Mouse (Mus musculus) frontal cortex, postnatal 36 days (tissue): ENCODE data around the gene Rnf222.
A peak's percentile ranks its signal among the peaks of the same experiment; 100 is the strongest.

Experiments
- DNase-seq, 2 experiments: peaks; one replicate each; pipeline ENCODE4 v3.0.0; 2022; ENCODE audit warnings: low spot score in 2 of 2

Rnf222 gene

DNA sequence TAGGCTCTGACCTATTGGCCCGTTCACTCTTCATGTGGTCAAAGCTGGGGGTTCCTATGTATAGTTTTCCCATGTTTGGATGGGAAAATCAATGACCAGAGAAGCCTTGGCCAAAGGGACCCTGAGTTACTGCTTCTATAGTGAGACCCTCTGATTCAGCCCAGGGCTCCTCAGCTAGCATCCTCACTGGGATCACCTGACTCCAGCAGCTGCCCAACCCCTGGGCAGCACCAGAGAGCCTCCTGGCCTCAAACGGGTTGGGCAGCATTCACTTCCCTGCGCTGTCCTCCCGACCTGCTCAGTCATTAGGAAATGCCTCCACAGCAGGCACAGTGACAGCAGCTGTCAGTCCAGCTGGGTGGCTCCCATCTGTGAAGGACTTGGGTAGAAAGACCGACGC lies at the start of gene Rnf222:
Gene Rnf222 (plus strand): TSS at position 301 of the 400 bp plus-strand sequence.
- no peak for DNase-seq

DNA sequence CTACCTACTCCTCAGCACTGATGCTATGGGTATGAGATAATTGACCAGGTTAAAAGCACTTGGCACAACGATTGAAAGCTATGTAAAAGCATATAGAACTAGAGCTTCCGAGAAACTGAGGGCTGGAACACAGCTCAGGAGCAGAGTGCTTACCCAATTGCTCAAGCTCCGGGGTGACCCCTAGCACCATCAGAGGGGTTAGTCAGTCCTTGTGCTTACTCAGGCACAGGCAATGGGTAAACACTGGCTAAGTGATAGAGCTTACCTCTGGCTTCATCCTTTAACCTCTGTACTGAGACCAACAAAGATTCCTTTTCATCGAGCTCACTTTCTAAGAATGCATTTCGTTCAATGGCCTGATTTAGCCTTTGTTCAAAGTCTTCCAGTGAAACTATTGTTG lies 48.7 kb upstream of the Rnf222 start:
- no peak for DNase-seq

DNA sequence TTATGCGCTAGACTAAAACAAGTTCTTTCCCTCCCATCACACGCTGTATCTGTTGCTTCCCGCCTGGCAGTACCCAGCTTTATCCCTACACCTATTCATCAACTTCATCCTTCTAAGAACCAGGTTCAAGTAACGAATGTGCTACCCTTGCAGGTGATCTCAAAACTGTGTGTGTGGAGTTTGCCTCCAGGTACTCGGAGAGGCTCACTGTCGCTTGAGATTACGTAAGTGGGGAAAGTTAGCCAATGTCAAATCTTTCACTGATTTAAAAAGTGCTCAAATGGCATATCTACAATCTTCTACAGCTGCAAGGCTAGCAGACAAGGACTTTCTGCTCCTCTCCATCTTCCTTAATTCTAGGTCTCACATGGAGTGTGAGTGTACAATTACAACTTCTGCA lies 37.5 kb upstream of the Rnf222 start:
- DNase-seq = no peak

DNA sequence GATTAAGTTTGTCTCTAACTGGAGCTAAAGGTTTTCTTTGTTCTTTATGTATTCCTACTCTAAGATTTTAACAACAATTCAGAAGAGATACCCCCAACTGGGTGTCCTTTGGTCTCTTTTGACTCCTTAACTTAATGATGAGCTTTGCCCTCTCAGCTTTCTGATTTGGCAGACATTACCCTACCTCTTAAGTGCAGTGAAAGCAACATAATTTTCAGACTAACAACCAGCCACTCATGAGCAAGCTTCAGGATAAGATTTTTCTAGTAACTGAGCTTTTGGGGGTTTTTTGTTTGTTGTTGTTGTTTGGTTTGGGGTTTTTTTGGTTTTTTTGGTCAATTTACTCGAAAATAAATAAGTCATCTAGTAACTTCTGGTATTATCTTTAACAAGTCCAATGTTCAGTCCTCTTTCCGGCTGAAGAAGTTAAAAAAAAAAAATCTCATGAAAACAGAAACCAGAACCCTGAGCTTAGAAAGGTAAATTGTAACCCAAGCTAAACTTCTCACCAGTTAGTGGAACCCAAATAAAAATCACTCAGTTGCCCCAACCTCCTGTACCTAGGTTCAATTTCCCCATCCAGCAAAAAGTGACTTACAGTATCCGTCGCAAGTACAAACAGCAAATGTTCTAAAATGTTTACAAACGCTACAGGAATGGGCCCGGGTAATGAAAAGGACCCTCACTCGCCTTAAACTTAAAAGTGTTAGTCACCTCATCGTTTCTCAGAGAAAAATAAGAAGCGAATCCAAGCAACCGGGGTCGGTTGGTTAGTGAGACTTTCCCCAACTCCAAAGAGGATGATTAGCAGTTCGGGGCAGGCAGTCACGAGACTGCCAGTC lies 36.5 kb upstream of the Rnf222 start:
- no peak for DNase-seq

DNA sequence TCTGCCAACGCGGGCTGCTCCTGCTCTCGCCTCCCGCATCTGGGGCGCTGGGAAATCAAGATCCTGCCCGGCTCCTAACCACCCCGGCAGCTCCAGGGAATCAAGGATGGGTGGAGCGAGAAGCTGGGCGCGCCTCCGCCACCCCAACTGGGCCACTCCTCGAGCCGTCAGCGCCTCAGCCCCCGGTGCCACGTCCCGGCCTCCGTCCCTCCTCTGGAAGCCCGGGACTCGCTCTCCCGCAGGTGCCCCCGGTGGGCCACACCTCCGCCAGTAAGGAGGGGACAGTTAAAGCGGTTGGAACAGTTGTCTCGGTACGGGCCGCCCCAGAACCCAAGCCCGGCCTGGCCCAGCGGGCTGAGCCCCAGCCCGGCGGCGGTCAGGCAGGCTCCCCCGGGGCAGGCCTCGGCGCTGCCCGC lies 35.9 kb upstream of the Rnf222 start:
- peak in 1 of 2 experiments; percentile 66 for DNase-seq

DNA sequence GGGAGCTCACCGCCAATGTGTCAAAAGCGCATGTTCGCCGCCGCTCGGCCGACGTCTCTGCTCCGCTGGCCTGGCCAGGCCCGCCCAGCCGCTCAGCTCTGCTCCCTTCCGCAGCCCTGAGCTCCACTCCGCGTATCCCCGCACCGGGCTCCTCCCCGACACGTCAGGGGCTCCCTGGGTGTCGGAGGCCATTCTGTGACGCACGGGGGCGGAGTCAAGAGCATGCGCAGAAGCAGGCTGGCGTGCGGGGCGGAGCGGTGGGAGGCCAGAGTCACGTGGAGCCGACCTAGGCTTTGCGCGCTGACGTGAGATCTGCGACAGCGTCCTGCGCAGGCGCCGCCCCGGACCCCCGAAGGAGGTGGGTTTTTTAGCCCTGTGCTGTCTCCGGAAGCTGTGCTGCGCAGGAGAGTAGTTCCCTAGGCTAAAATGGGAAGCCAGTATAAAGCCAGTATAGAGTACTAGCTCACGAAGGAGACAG lies 35.4 kb upstream of the Rnf222 start:
- DNase-seq = peak; percentile 99 to 100

DNA sequence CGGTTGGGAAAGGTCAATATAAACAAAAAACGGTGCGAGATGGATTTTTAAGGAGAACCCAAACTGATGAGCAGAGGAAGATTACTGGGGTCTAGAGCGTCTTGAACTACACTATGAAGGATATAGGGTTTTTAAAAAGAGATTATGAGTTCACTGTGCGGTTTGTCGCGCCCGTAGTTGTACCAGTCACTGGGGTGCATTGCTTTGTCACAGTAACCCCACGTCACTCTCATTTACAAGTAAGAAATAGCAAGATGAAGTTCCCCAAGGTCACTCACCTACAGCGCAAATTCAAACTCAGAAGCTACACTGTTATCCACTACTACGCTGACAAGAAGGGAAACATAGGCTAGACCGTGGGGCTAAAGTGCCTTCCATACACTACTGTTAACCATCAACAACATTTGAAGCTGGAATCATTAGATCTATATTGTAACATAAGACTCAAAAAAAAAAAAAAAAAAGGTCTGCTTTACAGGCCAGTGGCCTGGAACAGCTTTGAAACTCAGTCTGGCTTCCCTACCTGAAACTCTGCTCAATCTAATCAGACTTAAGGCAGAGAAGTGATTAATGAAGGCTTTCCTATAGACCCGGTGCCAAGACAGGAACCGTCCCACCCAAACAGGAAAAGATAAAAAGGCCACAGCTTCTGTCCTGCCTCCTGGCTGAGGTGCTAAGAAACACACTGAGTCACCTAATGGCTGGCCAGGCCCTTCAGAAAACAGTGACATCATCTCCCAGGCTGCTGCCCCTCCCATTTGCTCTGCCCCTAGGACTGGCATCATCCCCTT lies 34.5 kb upstream of the Rnf222 start:
- DNase-seq = no peak

DNA sequence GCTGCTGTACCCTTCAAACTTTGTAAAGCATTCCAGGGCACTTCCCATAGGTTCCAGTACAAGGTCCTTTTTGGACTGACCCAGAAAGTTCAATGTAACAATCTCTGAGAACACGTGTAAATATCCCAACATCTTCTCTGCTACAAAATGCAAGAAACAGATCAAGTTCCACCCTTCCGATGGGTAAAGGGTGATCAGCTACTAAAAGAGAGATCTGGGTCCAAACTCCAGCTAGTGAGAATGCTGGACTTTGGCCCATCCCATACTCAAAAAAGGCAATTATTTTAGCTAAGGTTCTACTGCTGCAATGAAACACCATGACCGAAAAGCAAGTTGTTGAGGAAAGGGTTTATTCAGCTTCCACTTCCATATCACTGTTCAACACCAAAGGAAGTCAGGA lies 33.7 kb upstream of the Rnf222 start:
- no peak for DNase-seq

DNA sequence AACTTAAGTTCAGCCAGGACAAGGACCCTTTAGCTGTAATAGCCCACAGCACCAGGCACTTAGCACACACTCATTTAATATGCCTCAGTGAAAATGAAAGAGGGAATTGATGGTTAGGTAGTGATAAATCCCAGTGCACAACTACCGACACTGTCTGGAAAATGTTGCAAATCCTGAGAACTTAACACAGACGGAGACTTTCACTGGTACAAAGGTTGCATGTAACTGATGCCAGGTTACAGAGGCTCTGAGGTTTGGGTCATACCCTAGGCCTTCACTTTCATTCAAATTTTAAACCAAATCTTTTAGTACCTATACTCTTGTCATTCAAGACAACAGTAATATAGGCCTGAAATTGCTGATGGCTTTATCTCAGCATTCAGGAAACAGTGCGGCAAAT lies 31.0 kb upstream of the Rnf222 start:
- no peak for DNase-seq

DNA sequence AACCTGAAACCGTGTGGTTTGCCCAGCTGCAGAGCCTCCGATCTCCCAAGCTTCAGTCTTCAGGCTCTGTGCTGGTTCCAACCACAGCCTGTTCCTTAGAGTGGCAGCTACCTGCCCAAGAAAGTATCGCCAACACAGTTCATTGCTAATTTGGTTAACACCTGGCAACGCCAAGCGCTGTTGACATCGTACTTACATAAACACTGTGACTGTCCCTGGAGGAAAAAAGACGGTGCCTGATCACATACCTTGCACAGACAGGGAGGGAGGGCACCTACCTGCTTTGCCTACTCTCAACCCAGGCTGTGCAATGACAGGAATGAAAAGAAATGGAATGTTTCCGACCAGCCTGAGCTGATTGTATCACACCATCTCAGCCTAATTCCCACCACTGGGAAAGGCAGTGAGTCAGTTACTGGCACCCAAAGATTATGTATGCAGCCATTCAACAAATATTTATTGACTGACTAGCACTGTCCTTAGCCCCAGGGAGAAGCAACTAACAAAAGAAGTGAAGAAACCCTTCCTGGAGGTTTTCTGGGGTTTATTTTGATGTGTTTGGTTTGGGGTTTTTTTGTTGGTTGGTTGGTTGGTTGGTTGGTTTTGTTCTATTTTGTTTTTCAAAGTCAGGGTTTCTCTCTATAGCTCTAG lies 28.3 kb upstream of the Rnf222 start:
- DNase-seq = no peak

DNA sequence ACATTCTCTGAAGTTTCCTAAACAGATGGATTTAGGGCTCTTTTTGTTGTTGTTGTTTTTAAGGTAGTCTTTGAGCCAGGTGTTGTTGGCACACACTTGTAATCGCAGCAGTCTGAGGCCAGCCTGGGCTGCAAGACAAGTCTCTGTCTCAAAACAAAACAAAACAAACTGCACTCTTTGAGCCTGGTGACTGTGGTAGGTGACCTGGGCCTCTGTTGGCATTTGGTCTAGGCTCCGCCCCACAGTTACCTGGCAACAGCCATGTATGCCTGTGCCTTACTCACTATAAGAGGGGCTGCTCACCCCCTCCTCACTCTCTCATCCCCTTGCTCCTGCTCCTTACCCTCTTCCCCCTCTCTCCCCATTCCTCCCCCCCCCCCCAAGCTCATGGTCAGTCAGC lies 26.1 kb upstream of the Rnf222 start:
- DNase-seq = no peak

DNA sequence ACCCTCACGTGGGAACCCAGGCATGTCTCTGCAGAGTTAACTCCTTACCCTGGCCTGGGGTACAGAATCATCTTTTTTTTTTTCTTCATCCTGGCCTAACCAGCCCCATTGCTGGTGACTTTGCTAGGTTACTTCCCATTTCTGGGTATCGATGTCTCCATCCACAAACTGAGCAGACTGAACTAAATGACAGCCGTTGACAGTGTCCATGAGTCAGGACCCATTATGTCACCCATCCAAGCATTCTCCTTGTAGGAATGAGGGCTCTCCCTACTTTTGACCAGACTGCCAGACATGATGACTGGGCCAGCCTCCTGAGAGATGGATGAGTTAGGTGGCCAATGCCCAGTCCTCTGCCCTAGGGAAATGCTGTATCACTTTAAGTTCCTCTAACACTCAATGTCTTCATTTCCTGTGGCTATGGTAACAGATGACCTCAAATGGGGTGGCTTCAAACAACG lies 24.7 kb upstream of the Rnf222 start:
- DNase-seq = no peak

DNA sequence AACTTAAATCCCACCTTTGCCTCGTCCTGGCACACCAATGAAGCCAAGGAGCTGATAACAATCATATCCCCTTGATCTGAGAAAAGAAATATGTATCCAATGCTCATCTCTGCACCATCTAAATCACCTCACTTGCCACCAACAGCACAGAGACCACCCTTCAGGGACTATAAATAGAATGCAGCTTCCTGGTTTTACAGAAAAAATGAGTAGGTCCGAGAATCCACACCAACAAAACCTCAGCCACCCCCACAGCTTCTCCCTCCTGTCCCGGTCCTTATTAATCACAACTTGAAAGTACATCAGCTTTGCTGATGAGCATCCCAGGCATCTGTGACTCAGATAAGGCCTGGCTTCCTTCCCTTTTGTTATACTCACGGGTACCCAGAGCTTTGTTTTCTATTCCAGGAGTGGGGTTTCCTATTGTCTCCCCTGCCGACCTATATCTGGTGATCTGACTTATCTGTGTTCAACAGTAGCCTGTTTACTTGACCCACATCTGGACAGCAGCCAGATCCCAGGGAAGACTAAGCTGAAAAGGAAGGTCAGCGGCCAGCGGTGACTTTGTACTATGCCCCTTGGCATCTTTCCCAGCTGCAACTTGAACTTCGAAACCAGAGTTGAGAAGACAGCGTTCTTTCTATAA lies 23.7 kb upstream of the Rnf222 start:
- no peak for DNase-seq

DNA sequence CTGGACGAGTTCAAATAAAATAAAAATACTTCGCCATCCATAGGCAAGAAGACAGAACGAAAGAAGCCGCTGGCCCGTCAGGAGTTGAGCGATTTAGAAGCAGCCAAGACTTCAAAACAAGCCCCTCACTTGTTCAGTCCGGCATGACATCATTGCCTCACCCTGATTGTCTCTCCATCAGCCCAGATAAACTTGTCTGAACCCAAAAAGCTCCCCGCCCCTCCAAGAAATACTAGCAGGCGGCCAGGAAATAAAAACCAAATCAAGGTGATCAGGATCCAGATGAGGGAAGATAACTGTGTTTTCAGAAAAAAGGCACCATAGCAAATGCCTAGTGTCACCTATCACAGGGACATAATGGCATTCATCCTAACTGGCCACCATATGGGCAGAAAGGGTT lies 17.1 kb upstream of the Rnf222 start:
- DNase-seq = no peak

DNA sequence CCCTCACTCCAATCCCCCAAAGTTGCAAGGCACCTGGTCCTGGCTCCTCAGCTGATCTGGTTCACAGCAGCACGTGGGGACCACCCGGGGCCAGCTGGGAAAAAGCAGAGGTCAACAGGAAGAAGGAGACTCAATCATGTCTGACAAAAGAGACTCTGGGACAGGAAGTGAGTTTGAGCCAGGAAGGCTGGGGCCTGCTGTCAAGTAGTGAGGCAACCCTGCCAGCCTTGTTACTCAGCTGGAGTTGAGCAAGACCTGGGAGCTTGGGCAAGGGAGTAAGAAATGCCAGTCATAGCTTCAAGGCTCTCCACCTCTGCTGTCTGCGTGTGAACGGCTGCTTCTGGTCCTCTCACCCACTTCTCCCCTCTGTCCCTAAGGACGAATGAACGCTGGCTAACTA lies 16.6 kb upstream of the Rnf222 start, which contains the start of gene Ndel1:
Gene Ndel1 (minus strand): TSS at position 111 of the 400 bp plus-strand sequence.
- DNase-seq = no peak

DNA sequence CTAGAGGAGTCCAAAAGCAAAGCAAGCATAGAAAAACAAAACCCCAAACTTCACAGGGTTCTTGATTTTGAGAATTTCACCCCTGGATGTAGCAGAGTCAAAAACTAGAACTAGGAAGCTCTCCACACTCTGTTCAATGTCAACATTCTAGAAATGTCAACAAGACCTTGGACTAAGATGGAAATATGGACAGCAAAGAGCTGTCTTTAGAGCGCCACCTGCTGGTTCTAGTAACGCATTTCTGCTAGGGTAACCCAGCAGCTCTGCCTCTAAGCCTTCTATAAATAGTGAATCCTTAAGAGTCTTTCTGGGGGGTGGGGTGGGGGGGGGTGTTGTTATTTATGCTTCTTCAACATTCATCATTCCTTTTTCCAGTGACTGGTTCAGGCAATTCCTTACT lies 13.5 kb upstream of the Rnf222 start:
- DNase-seq = peak in 1 of 2 experiments; percentile 64

DNA sequence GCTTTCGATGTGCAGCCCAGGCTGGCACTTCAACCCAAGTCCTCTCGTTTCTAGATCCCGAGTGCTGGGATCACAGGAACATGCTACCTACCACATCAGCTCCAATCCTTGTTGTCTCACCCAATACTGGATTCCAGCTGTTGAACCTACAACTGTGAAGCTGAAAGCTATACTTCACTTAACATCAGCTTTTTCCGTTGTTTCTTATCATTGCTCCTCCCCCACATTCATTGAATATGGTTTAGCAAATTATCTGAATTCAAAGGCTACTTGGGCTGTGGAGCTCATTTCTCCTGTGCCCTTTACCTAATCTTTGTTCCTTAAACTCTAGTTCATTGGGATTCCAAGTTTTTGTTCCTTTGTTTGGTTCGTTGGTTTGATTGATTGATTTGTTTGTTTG lies 9.5 kb upstream of the Rnf222 start:
- DNase-seq = no peak

DNA sequence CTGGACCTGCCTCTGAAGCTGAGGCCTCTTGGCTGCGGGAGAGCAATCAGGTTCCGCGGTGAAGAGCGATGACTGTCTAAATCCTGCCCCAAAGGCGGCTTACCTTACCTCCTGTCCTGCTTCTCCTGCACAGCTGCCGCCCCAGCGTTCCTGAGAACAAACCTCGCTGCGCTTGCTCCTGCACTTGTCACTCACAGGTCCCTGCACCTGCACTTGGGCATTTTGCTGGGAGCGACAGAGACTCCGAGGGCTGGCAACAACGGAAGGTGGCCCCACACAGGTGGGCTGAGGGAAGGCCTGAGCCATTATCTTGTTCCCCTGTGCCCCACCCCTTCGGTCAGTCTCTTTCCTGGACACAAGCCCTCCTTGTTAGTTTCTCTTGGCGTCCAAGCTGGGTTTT lies 6.2 kb upstream of the Rnf222 start:
- no peak for DNase-seq

DNA sequence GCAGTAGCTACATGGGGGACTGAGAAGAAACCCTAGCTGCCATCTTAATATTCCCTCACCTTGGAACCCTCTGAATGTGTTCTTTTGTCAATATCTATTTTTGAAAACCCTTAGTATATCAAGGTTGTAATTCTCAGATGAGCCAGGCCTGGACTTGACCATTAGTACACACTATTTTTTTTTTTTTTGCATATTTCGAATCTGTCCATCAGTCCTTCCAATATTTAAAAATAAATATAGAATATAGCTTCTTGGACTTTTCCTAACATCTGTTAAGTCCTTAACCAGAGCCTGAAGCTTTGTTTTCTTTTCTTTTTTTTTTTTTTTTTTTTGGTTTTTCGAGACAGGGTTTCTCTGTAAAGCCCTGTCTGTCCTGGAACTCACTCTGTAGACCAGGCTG lies 4.5 kb upstream of the Rnf222 start:
- DNase-seq = no peak

DNA sequence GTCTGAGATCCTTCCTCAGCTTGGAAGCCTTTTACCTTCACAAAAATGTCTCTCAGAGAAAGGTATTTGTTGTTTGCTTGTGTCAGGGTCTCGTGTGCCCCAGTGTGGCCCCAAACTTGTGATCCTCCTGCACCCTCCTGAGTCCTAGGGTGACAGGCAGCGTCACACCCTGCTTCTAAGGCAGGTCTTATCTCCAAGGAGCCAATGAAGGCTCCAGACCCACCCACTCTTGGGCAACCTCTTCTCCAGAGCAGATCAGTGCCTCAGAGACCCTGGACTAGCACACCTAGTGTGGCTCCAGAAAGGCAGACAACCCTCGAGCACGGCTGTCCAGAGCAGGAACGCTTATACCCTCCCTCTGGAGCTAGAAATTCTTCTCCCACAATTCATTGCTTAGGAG lies 4.0 kb upstream of the Rnf222 start:
- DNase-seq = no peak

DNA sequence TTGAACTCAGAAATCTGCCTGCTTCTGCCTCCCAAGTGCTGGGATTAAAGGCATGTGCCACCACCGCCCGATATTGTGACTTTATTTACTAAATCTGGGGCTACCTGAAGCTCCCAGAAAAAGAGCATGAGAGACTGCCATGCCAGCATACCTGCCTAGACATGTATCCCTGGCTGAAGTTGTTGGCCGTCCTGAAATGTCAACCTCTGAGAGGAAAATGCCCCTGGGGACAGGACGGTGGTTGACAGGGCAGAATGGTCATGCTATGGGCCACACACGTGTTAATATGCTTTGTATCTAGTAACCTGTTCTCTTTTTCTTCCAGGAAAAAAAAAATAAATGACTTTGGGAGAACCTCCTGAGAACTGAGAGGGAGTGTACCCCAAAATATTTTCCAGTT lies 2.3 kb upstream of the Rnf222 start:
- DNase-seq = no peak

DNA sequence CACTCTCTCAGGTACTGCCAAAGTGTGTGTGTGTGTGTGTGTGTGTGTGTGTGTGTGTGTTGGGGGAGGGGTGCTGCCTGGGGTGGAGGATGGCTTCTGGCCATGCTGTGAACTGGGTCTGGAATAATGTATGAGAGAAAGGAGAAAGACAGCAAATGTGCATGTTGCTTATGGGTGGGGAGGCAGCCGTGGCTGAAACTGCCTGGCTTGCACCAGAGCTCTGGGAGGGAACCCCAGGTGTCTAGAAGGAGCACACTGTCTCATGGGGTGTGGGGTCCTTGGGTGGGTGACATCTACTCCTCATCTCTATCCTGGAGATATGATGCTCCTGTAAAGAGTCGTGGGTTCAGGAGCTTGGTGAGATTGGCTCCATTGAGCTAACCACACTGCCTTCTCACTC lies 300 bp downstream of the Rnf222 start:
- no peak for DNase-seq
